Mouse (Mus musculus) heart, postnatal 0 days (tissue): Measurements from ENCODE around the gene Gm49721.
"Not testable (repeated sequence)": the region's sequence is repeated elsewhere in the genome, so short reads cannot be mapped to it uniquely, and the experiment has no call there.

ENCODE experiments used
- CTCF ChIP-seq: IDR thresholded peaks from 2 replicates; pipeline ENCODE4 v1.5.1; 2016; ENCODE audit warnings: antibody characterized with exemption, control low read depth, low read depth
- EP300 ChIP-seq: IDR thresholded peaks from 2 replicates; pipeline ENCODE4 v1.6.1; 2016; ENCODE audit warnings: antibody characterized with exemption, low read depth

DNA sequence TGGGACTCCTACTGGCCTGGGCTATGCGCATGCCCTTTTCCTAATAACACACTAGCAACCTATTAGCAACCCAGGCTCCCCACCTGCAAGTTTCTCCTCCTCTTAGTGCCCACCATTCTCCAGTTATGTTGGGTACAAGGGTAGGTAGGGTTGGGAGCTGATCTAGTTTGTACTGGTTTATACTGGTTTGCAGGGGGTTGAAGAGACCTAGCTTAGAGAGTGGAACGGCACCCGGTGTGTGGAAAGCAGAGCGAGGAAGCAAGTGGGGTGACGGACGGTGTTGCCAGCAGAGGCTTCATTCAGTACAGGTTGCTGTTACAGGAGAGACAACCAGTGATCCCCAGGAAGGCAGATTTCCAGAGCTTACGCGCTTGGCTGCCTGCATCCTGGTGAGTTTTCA lies 8.4 kb upstream of the Gm49721 start, which contains the start of gene Rnaset2b:
- not testable (repeated sequence) for TF ChIP-seq CTCF, EP300
